Mouse (Mus musculus): ENCODE measurements around the gene Fsd2.

DNA sequence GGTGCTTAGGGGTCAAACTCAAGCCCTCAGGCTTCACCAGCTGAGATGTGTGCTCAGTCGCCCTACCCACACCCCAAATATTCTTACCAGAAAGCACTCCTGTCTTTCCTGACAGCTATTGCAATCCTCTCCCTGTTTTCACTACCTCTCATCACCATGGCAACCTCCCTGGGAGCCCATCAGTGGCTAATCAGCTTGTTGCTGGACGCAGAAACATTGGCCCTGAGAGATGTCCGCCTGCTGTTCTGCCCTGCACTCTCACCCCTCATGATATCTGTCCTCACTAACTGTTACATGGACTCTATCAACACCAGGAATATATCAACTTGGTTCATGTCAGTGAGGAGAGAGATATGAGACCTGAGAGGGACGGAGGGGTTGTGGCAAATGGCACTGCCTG, 13.2 kb downstream of the Fsd2 start:
- TF ChIP-seq CTCF (IDR thresholded peaks at IDR 0.05; ENCODE audit: low read depth): no peak
- no peak for TF ChIP-seq EP300 (optimal IDR thresholded peaks at IDR 0.05)
